Comparison of ENCODE assay signal across 9 mouse cellular contexts in the genomic region with DNA sequence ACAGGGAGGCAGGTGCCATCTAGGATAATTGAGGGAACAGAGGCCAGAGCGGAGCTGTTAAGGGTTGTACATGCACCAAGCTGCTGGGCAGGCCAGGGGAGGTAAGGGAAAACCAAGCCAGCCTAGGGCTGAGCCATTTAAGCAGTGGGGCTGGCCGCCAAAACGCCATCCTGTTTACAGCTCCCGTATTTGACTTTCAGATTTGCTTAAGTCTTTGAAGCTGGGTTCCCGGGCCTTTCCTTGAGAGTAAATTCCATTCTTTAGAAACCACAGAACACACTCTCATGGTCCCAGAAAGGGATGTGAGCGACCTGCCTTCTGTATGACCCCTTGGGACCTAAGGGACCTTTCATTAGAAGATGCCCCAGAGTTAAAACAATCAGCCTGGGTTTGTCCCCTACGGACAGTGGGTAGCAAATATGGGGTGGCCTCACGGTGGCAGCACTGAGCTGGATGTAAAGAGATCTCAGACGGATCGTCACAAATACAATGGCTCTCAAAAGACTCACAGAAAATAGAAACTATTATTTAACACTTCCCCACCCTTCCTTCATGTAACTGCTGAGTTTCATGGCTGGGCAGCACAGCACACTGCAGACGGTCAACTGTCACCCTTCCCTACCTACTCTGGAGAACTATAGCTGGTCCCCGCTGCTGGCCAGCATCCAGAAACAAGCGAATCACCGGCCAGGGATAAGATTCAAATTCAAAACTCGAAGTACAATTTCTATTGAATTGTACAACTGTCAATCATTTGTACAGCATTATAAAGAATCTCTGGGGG. TPM values are rescaled to one million over a fixed set of nuclear protein-coding genes. Genes with fewer than 3 reads are reported as not detected.
DNase-seq lines count a peak whose midpoint lies in the region; ATAC-seq and TF ChIP-seq lines count a peak whose summit lies in the region.
"Had no signal": no experiment of that assay in that cellular context is flagged by ENCODE, and none has a peak within 500 bp of the region (broad histone marks: within the 10 kb centered on the region; RNA-seq: fewer than 3 reads in every experiment).

No protein-coding gene starts in this region.

- no peak overlapping the region for H3K4me3 ChIP-seq in hindbrain, embryonic 15.5 days
- no peak overlapping the region; the same call in 1 of the 2 replicates for H3K4me3 ChIP-seq in small intestine, adult 2 months (ENCODE audit: low read depth, low read length)

- peak; percentile 81 for ATAC-seq in frontal cortex, adult (ENCODE audit: low TSS enrichment)
- peak; percentile 72; the same call in 1 of the 2 replicates for ATAC-seq in hindbrain, embryonic 15.5 days (ENCODE audit: low FRiP score, low read depth)
- ATAC-seq in megakaryocyte-erythroid progenitor cell, adult 5-6 weeks (replicated peaks; ENCODE audit: low FRiP score, low TSS enrichment, poor library complexity, severe bottlenecking): peak; percentile 82
- ATAC-seq in erythroid progenitor cell, adult 5-6 weeks (replicated peaks; ENCODE audit: low FRiP score, poor library complexity, severe bottlenecking): no peak

- H3K27me3 ChIP-seq in hindbrain, embryonic 15.5 days: no peaks in the 10 kb centered on the region
- no peaks in the 10 kb centered on the region for H3K27me3 ChIP-seq in small intestine, adult 2 months (ENCODE audit: control insufficient read depth, insufficient read depth, low read length)

- no peak for TF ChIP-seq POLR2A in small intestine, adult 2 months (IDR thresholded peaks at IDR 0.05; ENCODE audit: low read depth, low read length)

- WGBS in hindbrain, embryonic 15.5 days: 23% methylated on average over 15 of the region's 15 CpGs
- WGBS in small intestine, adult 2 months: 29% methylated on average over 15 of the region's 15 CpGs

- DNase-seq in T-cell, adult 2 months (ENCODE audit: low spot score): peak; percentile 39
- peak; percentile 55 for DNase-seq in cerebellum, adult 8-10 months
- DNase-seq in left cerebral cortex, adult 11 months (ENCODE audit: low spot score): peak; percentile 64

- peak overlapping the region; percentile 41 for H3K27ac ChIP-seq in hindbrain, embryonic 15.5 days (replicated peaks)
- no peak overlapping the region for H3K27ac ChIP-seq in small intestine, adult 2 months (ENCODE audit: insufficient read depth, low read depth, low read length)

- H3K36me3 ChIP-seq in hindbrain, embryonic 15.5 days: no peaks in the 10 kb centered on the region
- H3K36me3 ChIP-seq in small intestine, adult 2 months (ENCODE audit: control insufficient read depth, insufficient read depth, low read length): no peaks in the 10 kb centered on the region

- H3K9me3 ChIP-seq in hindbrain, embryonic 15.5 days: no peaks in the 10 kb centered on the region

- H3K4me1 ChIP-seq in hindbrain, embryonic 15.5 days (replicated peaks): peaks cover 12% of the 10 kb centered on the region
- 0 out of 2 replicates have a peak, but pooled peaks cover 2% of the 10 kb centered on the region for H3K4me1 ChIP-seq in small intestine, adult 2 months (ENCODE audit: control insufficient read depth, insufficient read depth, insufficient read length, low read length)

- H3K4me2 ChIP-seq in hindbrain, embryonic 15.5 days: peak overlapping the region; percentile 41

- no peak overlapping the region for H3K9ac ChIP-seq in hindbrain, embryonic 15.5 days

- peak; percentile 74; the same call in 1 of the 2 replicates for TF ChIP-seq CTCF in small intestine, adult 2 months (IDR thresholded peaks at IDR 0.05; ENCODE audit: extremely low read depth, insufficient read length, insufficient replicate concordance, low read depth, low read length)

RNA-seq across cellular contexts. Expression of a gene that starts 2.0 kb away (rescaled TPM):
- 0.05 and 0.13 TPM in 2 replicates for polyA plus RNA-seq in hindbrain, embryonic 15.5 days (2015; fragmentation: Nextera tagmentation; extraction: Ambion mirVana)
- total RNA-seq in megakaryocyte-erythroid progenitor cell, adult 5-6 weeks (2014; fragmentation: Nextera tagmentation): not detected in 2 replicates
- total RNA-seq in megakaryocyte-erythroid progenitor cell, adult 5-6 weeks (2017): not detected in 2 replicates
- 0.29 and 0.52 TPM in 2 replicates for polyA plus RNA-seq in small intestine, adult 2 months (2012; rRNA removed)
- not detected in 2 replicates for total RNA-seq in erythroid progenitor cell, adult 5-6 weeks (2015; ENCODE audit: low replicate concordance)
- total RNA-seq in erythroid progenitor cell, adult 5-6 weeks (2017; ENCODE audit: low replicate concordance): not detected in 2 replicates
- total RNA-seq: neutrophil, adult 5-6 weeks had no signal

RNA-seq across cellular contexts. Expression of a gene that starts 44.5 kb away (rescaled TPM):
- polyA plus RNA-seq in hindbrain, embryonic 15.5 days (2015; fragmentation: Nextera tagmentation; extraction: Ambion mirVana): not detected in 2 replicates
- not detected in 2 replicates for total RNA-seq in megakaryocyte-erythroid progenitor cell, adult 5-6 weeks (2014; fragmentation: Nextera tagmentation)
- total RNA-seq in megakaryocyte-erythroid progenitor cell, adult 5-6 weeks (2017): not detected in 2 replicates
- not detected in 2 replicates for polyA plus RNA-seq in small intestine, adult 2 months (2012; rRNA removed)
- total RNA-seq in erythroid progenitor cell, adult 5-6 weeks (2015; ENCODE audit: low replicate concordance): not detected in 2 replicates
- not detected in 2 replicates for total RNA-seq in erythroid progenitor cell, adult 5-6 weeks (2017; ENCODE audit: low replicate concordance)
- total RNA-seq: neutrophil, adult 5-6 weeks had no signal
